Mouse (Mus musculus) hindbrain, postnatal 0 days (tissue): ENCODE measurements around the gene Hcfc2. TPM values are rescaled to one million over a fixed set of nuclear protein-coding genes. Genes with fewer than 3 reads are reported as not detected.
A peak's percentile ranks its signal among the peaks of the same experiment; 100 is the strongest.

ENCODE experiments used
- ATAC-seq: fragments of 200-750 bp; cut with Nextera tagmentation; 2 replicates; pipeline ENCODE4 v1.8.0; 2017; ENCODE audit warnings: mild to moderate bottlenecking, moderate TSS enrichment, moderate library complexity
- DNase-seq: peaks from one replicate; pipeline ENCODE4 v3.0.0-alpha.2; 2015; ENCODE audit warnings: low spot score
- H3K27ac ChIP-seq: fragments of 300-500 bp; sonication (generic); 2 replicates; pipeline ENCODE4 v1.5.1; 2014; ENCODE audit warnings: mild to moderate bottlenecking
- H3K27me3 ChIP-seq: fragments of 300-500 bp; sonication (generic); 2 replicates; pipeline ENCODE4 v1.6.1; 2014; ENCODE audit warnings: low read length, mixed read lengths; ENCODE audit not compliant: insufficient read depth
- H3K36me3 ChIP-seq: fragments of 300-500 bp; sonication (generic); 2 replicates; pipeline ENCODE4 v1.6.1; 2014; ENCODE audit warnings: low read length, mixed read lengths; ENCODE audit not compliant: insufficient read depth
- H3K4me1 ChIP-seq: fragments of 300-500 bp; sonication (generic); 2 replicates; pipeline ENCODE4 v1.6.1; 2014; ENCODE audit warnings: antibody characterized with exemption, low read length, mixed read lengths; ENCODE audit not compliant: insufficient read depth
- H3K4me2 ChIP-seq: fragments of 300-500 bp; sonication (generic); 2 replicates; pipeline ENCODE4 v1.6.1; 2014; ENCODE audit warnings: low read depth, mild to moderate bottlenecking, low read length, moderate library complexity, mixed read lengths
- H3K4me3 ChIP-seq: fragments of 300-500 bp; sonication (generic); 2 replicates; pipeline ENCODE4 v1.5.1; 2014; ENCODE audit warnings: low read length
- H3K9ac ChIP-seq: fragments of 300-500 bp; sonication (generic); replicated peaks from 2 replicates; pipeline ENCODE4 v1.6.1; 2014; ENCODE audit warnings: mild to moderate bottlenecking, low read length, moderate library complexity, mixed read lengths
- H3K9me3 ChIP-seq: fragments of 300-500 bp; sonication (generic); 2 replicates; pipeline ENCODE4 v1.6.1; 2016; ENCODE audit warnings: low read length, mixed read lengths
- CTCF ChIP-seq: IDR thresholded peaks from 2 replicates; pipeline ENCODE4 v1.5.1; 2016; ENCODE audit warnings: antibody characterized with exemption, control low read depth, low read depth
- WGBS: fragments of 180-500 bp; shearing (Covaris S2); extraction: QIAGEN DNeasy Blood & Tissue Kit; methylation state at CpG from one replicate; pipeline ENCODE4 v1.1.7; 2014; 5-methylcytosine and 5-hydroxymethylcytosine counted together
- polyA plus RNA-seq: library from polyadenylated mRNA; unstranded; fragments of >200 nt; fragmentation: Nextera tagmentation; extraction: Ambion mirVana; gene quantifications from 2 replicates; pipeline ENCODE4 v1.2.1, GENCODE M21; 2015
- total RNA-seq: library from RNA; depleted of rRNA; stranded (reverse); fragments of >200 nt; gene quantifications from 2 replicates; pipeline ENCODE4 v1.2.3, GENCODE M21; 2014

Hcfc2 gene
- total and polyA plus RNA-seq, 2 experiments from 2014 or later: 22.9 to 24.8 TPM

DNA sequence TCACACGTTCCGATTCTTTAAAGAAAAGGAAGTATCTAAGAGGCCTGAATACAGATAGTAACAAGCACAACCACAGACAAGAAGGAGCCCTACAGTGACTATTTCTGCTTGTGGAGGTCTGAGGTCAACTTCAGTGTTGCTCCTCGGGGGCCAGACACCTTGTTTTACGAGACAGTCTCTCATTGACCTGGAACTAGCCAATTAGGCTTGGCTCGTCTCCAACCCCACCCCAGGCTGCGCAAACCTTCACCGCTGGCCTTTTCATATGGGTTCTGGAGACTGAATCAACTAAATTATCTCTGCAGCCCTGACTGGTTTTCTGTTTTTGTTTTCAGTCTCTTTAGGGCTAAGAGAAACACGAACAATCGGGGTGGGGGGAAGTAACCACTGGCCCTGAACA lies 61.4 kb downstream of the Hcfc2 start:
- Histone ChIP-seq H3K4me3 (no peak overlapping the region), H3K9me3 (no peaks in the 10 kb centered on the region), H3K4me2 (no peak overlapping the region), H3K4me1 (peaks cover 21% of the 10 kb centered on the region; the same call in 1 of the 2 replicates), H3K36me3 (peaks cover 62% of the 10 kb centered on the region), H3K9ac (no peak overlapping the region), H3K27ac (no peak overlapping the region), H3K27me3 (no peaks in the 10 kb centered on the region)
- TF ChIP-seq CTCF: no peak
- ATAC-seq: no peak
- no peak for DNase-seq
- 54% methylated on average over 9 of the region's 9 CpGs for WGBS

DNA sequence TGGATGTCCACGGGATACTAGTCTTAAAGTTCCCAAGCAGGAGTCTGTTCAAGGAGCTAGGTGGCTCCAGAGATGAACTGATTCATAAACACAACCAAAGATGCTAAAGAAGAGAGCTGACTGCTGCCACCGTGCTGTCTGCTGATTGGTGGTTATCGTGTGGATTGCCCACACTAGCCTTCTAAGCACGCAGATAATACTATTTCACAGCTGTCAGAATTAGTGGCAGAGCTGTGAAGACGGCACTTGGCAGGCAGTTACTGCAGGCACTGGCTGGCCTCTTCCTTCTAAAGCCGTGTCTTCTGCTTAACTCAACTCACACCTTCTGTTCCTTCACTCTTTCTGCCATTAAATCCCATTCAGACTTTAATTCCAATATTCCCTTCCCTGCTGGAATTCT lies 62.4 kb downstream of the Hcfc2 start:
- no peak for TF ChIP-seq CTCF
- H3K4me1 ChIP-seq: peaks cover 23% of the 10 kb centered on the region; the same call in 1 of the 2 replicates
- H3K36me3 ChIP-seq: peaks cover 53% of the 10 kb centered on the region
- H3K4me2 ChIP-seq: no peak overlapping the region
- H3K9me3 ChIP-seq: no peaks in the 10 kb centered on the region
- WGBS: 53% methylated on average over 6 of the region's 6 CpGs
- no peak for ATAC-seq
- H3K27ac ChIP-seq: peak overlapping the region; percentile 26; the same call in 1 of the 2 replicates
- DNase-seq: peak; percentile 20
- H3K4me3 ChIP-seq: no peak overlapping the region
- H3K9ac ChIP-seq: no peak overlapping the region
- H3K27me3 ChIP-seq: no peaks in the 10 kb centered on the region

DNA sequence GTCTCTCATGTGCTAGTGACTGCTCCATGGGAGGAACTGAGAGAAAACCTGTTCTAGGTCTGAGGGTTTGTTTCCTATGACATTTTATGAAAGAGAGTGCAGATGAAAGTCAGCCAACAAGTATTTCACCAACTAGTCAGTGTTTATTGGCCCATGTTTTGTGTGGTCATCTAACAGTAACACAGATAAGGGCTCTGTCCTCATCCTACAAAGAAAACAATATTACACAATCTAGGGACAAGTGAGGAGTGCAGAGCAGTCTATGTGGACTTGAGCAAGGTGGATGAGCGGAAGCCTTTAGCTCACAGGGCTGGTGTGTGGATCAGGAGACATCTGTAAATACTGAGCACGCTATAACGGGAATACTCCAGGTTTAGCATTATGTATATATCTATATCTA lies 62.9 kb downstream of the Hcfc2 start:
- DNase-seq (no peak), ATAC-seq (no peak)
- Histone ChIP-seq H3K9ac (no peak overlapping the region), H3K4me2 (no peak overlapping the region), H3K9me3 (no peaks in the 10 kb centered on the region), H3K4me1 (peaks cover 23% of the 10 kb centered on the region; the same call in 1 of the 2 replicates), H3K27me3 (no peaks in the 10 kb centered on the region), H3K4me3 (no peak overlapping the region), H3K36me3 (peaks cover 48% of the 10 kb centered on the region), H3K27ac (peak overlapping the region; percentile 26; the same call in 1 of the 2 replicates)
- TF ChIP-seq CTCF: no peak
- WGBS: 97% methylated on average over 3 of the region's 3 CpGs

DNA sequence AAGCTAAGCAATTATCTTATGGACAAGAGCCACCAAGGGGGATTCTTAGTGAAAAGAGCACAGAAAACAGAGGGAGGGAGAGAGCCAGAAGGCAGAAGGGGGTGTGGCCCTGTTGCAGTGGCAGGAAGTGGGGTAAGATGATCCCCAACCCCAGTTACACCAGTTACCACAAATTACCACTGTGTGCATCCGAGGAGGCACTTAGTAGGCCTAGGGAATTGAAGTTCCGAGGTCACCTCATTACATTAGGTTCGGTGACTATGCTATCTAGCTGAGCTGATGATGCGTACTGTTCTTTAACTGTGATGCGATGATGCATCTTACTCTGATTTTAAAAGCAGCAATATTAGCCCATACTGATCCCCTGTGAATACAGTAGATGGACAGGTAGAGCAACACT lies 63.7 kb downstream of the Hcfc2 start:
- H3K4me3 ChIP-seq: no peak overlapping the region
- DNase-seq: no peak
- TF ChIP-seq CTCF: no peak
- no peaks in the 10 kb centered on the region for H3K27me3 ChIP-seq
- H3K36me3 ChIP-seq: peaks cover 39% of the 10 kb centered on the region
- no peaks in the 10 kb centered on the region for H3K9me3 ChIP-seq
- no peak for ATAC-seq
- WGBS: 94% methylated on average over 5 of the region's 5 CpGs
- H3K27ac ChIP-seq: no peak overlapping the region
- H3K9ac ChIP-seq: no peak overlapping the region
- H3K4me2 ChIP-seq: no peak overlapping the region
- H3K4me1 ChIP-seq: peaks cover 23% of the 10 kb centered on the region; the same call in 1 of the 2 replicates

DNA sequence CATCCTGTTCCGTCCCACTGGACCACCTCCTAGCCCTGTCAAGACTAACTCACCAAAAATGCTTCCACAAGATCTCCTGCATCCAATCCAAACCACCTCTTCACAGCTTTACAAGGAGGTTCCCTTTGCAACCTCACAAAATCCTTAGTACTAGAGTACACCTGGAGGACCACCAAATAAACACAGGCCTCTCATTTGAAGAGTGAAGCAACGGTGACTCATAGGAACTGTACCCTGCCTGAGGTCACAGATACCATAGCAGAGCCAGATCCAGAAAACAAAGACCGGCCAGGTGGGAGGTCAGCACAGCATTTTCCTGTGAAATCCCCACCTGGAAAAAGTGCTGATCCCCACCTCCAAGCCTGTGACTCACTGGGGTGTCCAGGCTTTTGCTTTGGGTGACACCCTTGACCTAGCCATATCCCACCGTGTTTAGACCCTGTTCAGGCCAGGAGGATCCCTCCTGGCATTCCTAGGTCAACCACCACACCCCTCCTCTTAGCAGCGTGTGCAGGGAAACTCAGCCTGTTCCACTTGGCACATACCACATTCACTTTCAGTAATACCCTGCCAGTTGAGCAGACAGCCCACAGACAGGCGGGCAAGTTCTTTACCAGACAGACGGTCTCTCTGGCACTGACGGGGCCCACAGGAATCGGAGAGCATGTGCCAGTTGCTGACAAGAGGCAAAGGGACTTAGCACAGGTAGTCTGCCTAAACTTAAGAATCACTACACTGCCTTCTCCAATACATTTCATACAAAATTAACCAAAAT lies 65.3 kb downstream of the Hcfc2 start:
- ATAC-seq (no peak), DNase-seq (peak; percentile 43)
- Histone ChIP-seq H3K4me1 (peaks cover 23% of the 10 kb centered on the region; the same call in 1 of the 2 replicates), H3K9ac (0 out of 2 replicates have a peak overlapping the region, but pooled peaks have one; percentile 3), H3K36me3 (peaks cover 27% of the 10 kb centered on the region), H3K4me3 (peak overlapping the region; percentile 6; the same call in 1 of the 2 replicates), H3K27ac (no peak overlapping the region; the same call in 1 of the 2 replicates), H3K4me2 (peak overlapping the region; percentile 64), H3K27me3 (no peaks in the 10 kb centered on the region), H3K9me3 (no peaks in the 10 kb centered on the region)
- no peak for TF ChIP-seq CTCF
- WGBS: 56% methylated on average over 9 of the region's 9 CpGs

DNA sequence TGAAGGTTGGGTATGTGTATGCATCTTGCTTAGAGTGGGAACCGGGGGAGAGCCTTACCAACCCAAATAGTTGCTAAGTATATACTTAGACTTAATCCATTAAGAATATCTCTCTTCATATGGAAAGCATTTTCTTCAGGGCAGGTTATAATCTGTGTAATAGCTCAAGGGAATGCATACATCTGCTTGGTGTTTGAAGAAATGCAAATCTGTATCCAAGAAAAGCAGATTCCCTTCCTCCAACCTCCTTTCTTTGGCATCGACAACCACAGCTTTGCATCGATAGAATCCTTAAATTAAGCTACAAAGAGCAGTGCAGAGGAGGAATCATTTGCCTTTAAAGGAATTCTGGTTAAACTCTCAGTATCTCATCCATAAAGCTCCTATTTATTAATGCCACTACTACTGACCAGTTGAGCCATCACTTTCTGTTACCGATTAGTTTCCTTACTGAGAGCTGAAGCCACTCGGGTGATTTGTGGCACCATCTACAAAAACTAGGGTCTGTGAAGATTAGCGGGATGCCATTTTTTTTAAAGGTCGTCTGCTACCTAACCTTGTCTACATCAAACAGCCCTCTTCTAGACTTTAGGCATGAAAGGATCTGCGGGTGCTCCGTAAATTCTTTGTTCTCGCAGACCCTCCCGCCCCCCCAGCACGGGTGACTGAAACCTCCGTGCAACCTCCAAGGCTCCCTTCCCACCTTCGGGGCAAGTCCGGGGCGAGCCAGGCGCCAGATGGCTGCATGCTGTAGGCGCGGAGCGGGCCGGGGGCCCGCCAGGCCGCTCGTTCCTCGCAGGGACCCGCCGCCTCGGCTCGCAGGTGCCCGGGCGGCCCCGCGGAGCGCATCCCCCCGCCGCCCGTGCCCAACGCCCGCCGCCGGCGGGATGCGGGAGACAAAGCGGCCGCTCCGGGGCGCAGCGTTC lies 67.1 kb downstream of the Hcfc2 start:
- DNase-seq (peak; percentile 59), ATAC-seq (peak; percentile 15)
- Histone ChIP-seq H3K4me2 (peak overlapping the region; percentile 64), H3K9me3 (no peaks in the 10 kb centered on the region), H3K27me3 (no peaks in the 10 kb centered on the region), H3K4me3 (peak overlapping the region; percentile 88), H3K9ac (peak overlapping the region; percentile 82), H3K27ac (peak overlapping the region; percentile 99), H3K4me1 (peaks cover 20% of the 10 kb centered on the region; the same call in 1 of the 2 replicates), H3K36me3 (peaks cover 10% of the 10 kb centered on the region; the same call in 1 of the 2 replicates)
- 0% methylated on average over 26 of the region's 48 CpGs for WGBS
- no peak for TF ChIP-seq CTCF
